Mouse (Mus musculus): ENCODE measurements around the gene Hoxa6. TPM values are rescaled to one million over a fixed set of nuclear protein-coding genes. Genes with fewer than 3 reads are reported as not detected.

Hoxa6 gene
- polyA plus RNA-seq, 1 experiment from 2014 or later: not detected

GRCm38 (mm10) chr6:52235866-52236265, 27.3 kb upstream of the Hoxa6 start:
- no peaks in the 10 kb centered on the region for H3K4me1 ChIP-seq (ENCODE audit: control insufficient read depth, insufficient read depth, low read length)
- H3K27me3 ChIP-seq (ENCODE audit: control insufficient read depth, insufficient read depth, low read length): peaks cover 97% of the 10 kb centered on the region
- no peak for DNase-seq
- no peaks in the 10 kb centered on the region for H3K9me3 ChIP-seq (ENCODE audit: control insufficient read depth, low read length)
- ATAC-seq (ENCODE audit: low FRiP score, low TSS enrichment): no peak
- H3K36me3 ChIP-seq (ENCODE audit: control insufficient read depth, insufficient read depth, low read length): no peaks in the 10 kb centered on the region
- no peak overlapping the region for H3K9ac ChIP-seq (replicated peaks; ENCODE audit: low read length)
- WGBS: 18% methylated on average over 6 of the region's 6 CpGs
- no peak overlapping the region for H3K4me3 ChIP-seq (replicated peaks; ENCODE audit: low read depth, low read length)
- no peak overlapping the region for H3K27ac ChIP-seq (replicated peaks; ENCODE audit: low read depth, low read length)
- no peak overlapping the region for H3K4me2 ChIP-seq (ENCODE audit: low read length)

GRCm38 (mm10) chr6:52235267-52235666, 26.7 kb upstream of the Hoxa6 start:
- Histone ChIP-seq H3K27me3 (ENCODE audit: control insufficient read depth, insufficient read depth, low read length) (peaks cover 97% of the 10 kb centered on the region), H3K4me2 (ENCODE audit: low read length) (no peak overlapping the region), H3K9me3 (ENCODE audit: control insufficient read depth, low read length) (no peaks in the 10 kb centered on the region), H3K36me3 (ENCODE audit: control insufficient read depth, insufficient read depth, low read length) (no peaks in the 10 kb centered on the region), H3K4me3 (replicated peaks; ENCODE audit: low read depth, low read length) (no peak overlapping the region), H3K27ac (replicated peaks; ENCODE audit: low read depth, low read length) (no peak overlapping the region), H3K4me1 (ENCODE audit: control insufficient read depth, insufficient read depth, low read length) (no peaks in the 10 kb centered on the region), H3K9ac (replicated peaks; ENCODE audit: low read length) (no peak overlapping the region)
- DNase-seq (no peak), ATAC-seq (ENCODE audit: low FRiP score, low TSS enrichment) (no peak)
- 30% methylated on average over 9 of the region's 9 CpGs for WGBS

GRCm38 (mm10) chr6:52234428-52235140, 26.1 kb upstream of the Hoxa6 start:
- H3K27ac ChIP-seq (replicated peaks; ENCODE audit: low read depth, low read length): no peak overlapping the region
- H3K4me2 ChIP-seq (ENCODE audit: low read length): no peak overlapping the region
- H3K4me1 ChIP-seq (ENCODE audit: control insufficient read depth, insufficient read depth, low read length): no peaks in the 10 kb centered on the region
- ATAC-seq (ENCODE audit: low FRiP score, low TSS enrichment) (no peak), DNase-seq (no peak)
- peaks cover 97% of the 10 kb centered on the region for H3K27me3 ChIP-seq (ENCODE audit: control insufficient read depth, insufficient read depth, low read length)
- no peaks in the 10 kb centered on the region for H3K36me3 ChIP-seq (ENCODE audit: control insufficient read depth, insufficient read depth, low read length)
- no peak overlapping the region for H3K9ac ChIP-seq (replicated peaks; ENCODE audit: low read length)
- 2% methylated on average over 67 of the region's 68 CpGs for WGBS
- no peaks in the 10 kb centered on the region for H3K9me3 ChIP-seq (ENCODE audit: control insufficient read depth, low read length)
- no peak overlapping the region for H3K4me3 ChIP-seq (replicated peaks; ENCODE audit: low read depth, low read length)

GRCm38 (mm10) chr6:52233546-52234427, 25.3 kb upstream of the Hoxa6 start:
- Histone ChIP-seq H3K4me2 (ENCODE audit: low read length) (no peak overlapping the region), H3K27me3 (ENCODE audit: control insufficient read depth, insufficient read depth, low read length) (peaks cover 98% of the 10 kb centered on the region), H3K9me3 (ENCODE audit: control insufficient read depth, low read length) (no peaks in the 10 kb centered on the region), H3K27ac (replicated peaks; ENCODE audit: low read depth, low read length) (no peak overlapping the region), H3K9ac (replicated peaks; ENCODE audit: low read length) (no peak overlapping the region), H3K4me3 (replicated peaks; ENCODE audit: low read depth, low read length) (no peak overlapping the region), H3K36me3 (ENCODE audit: control insufficient read depth, insufficient read depth, low read length) (no peaks in the 10 kb centered on the region), H3K4me1 (ENCODE audit: control insufficient read depth, insufficient read depth, low read length) (no peaks in the 10 kb centered on the region)
- no peak for ATAC-seq (ENCODE audit: low FRiP score, low TSS enrichment)
- no peak for DNase-seq
- WGBS: under 1% methylated on average over 70 of the region's 70 CpGs

- WGBS: 2% methylated on average over 23 of the region's 23 CpGs
- no peak for DNase-seq
Measured at GRCm38 (mm10) chr6:52232984-52233545, 24.5 kb upstream of the Hoxa6 start.

GRCm38 (mm10) chr6:52232568-52232965, 24.0 kb upstream of the Hoxa6 start:
- Histone ChIP-seq H3K27me3 (ENCODE audit: control insufficient read depth, insufficient read depth, low read length) (peaks cover 96% of the 10 kb centered on the region), H3K4me2 (ENCODE audit: low read length) (no peak overlapping the region), H3K27ac (replicated peaks; ENCODE audit: low read depth, low read length) (no peak overlapping the region), H3K4me3 (replicated peaks; ENCODE audit: low read depth, low read length) (no peak overlapping the region), H3K9me3 (ENCODE audit: control insufficient read depth, low read length) (no peaks in the 10 kb centered on the region), H3K9ac (replicated peaks; ENCODE audit: low read length) (no peak overlapping the region), H3K4me1 (ENCODE audit: control insufficient read depth, insufficient read depth, low read length) (no peaks in the 10 kb centered on the region), H3K36me3 (ENCODE audit: control insufficient read depth, insufficient read depth, low read length) (no peaks in the 10 kb centered on the region)
- no peak for DNase-seq
- WGBS: 1% methylated on average over 18 of the region's 18 CpGs
- ATAC-seq (ENCODE audit: low FRiP score, low TSS enrichment): no peak

More at GRCm38 (mm10) chr6:52232984-52233545, 24.5 kb upstream of the Hoxa6 start:
- Histone ChIP-seq H3K36me3 (ENCODE audit: control insufficient read depth, insufficient read depth, low read length) (no peaks in the 10 kb centered on the region), H3K27ac (replicated peaks; ENCODE audit: low read depth, low read length) (no peak overlapping the region), H3K9ac (replicated peaks; ENCODE audit: low read length) (no peak overlapping the region), H3K4me2 (ENCODE audit: low read length) (no peak overlapping the region), H3K9me3 (ENCODE audit: control insufficient read depth, low read length) (no peaks in the 10 kb centered on the region), H3K4me1 (ENCODE audit: control insufficient read depth, insufficient read depth, low read length) (no peaks in the 10 kb centered on the region), H3K4me3 (replicated peaks; ENCODE audit: low read depth, low read length) (no peak overlapping the region), H3K27me3 (ENCODE audit: control insufficient read depth, insufficient read depth, low read length) (peaks cover 96% of the 10 kb centered on the region)
- ATAC-seq (ENCODE audit: low FRiP score, low TSS enrichment): no peak

GRCm38 (mm10) chr6:52231885-52232567, 23.5 kb upstream of the Hoxa6 start:
- peaks cover 96% of the 10 kb centered on the region for H3K27me3 ChIP-seq (ENCODE audit: control insufficient read depth, insufficient read depth, low read length)
- H3K9me3 ChIP-seq (ENCODE audit: control insufficient read depth, low read length): no peaks in the 10 kb centered on the region
- H3K4me1 ChIP-seq (ENCODE audit: control insufficient read depth, insufficient read depth, low read length): no peaks in the 10 kb centered on the region
- H3K27ac ChIP-seq (replicated peaks; ENCODE audit: low read depth, low read length): no peak overlapping the region
- no peak overlapping the region for H3K4me2 ChIP-seq (ENCODE audit: low read length)
- no peak for ATAC-seq (ENCODE audit: low FRiP score, low TSS enrichment)
- no peak for DNase-seq
- no peak overlapping the region for H3K9ac ChIP-seq (replicated peaks; ENCODE audit: low read length)
- no peaks in the 10 kb centered on the region for H3K36me3 ChIP-seq (ENCODE audit: control insufficient read depth, insufficient read depth, low read length)
- WGBS: 2% methylated on average over 18 of the region's 18 CpGs
- H3K4me3 ChIP-seq (replicated peaks; ENCODE audit: low read depth, low read length): no peak overlapping the region

- Histone ChIP-seq H3K4me1 (ENCODE audit: control insufficient read depth, insufficient read depth, low read length) (no peaks in the 10 kb centered on the region), H3K27me3 (ENCODE audit: control insufficient read depth, insufficient read depth, low read length) (peaks cover 96% of the 10 kb centered on the region), H3K9ac (replicated peaks; ENCODE audit: low read length) (no peak within 1 kb of the TSS), H3K36me3 (ENCODE audit: control insufficient read depth, insufficient read depth, low read length) (no peaks in the 10 kb centered on the region), H3K27ac (replicated peaks; ENCODE audit: low read depth, low read length) (no peak within 1 kb of the TSS), H3K4me2 (ENCODE audit: low read length) (no peak within 1 kb of the TSS), H3K9me3 (ENCODE audit: control insufficient read depth, low read length) (no peaks in the 10 kb centered on the region), H3K4me3 (replicated peaks; ENCODE audit: low read depth, low read length) (no peak within 1 kb of the TSS)
- under 1% methylated on average over 29 of the region's 36 CpGs for WGBS
- DNase-seq: no peak
- ATAC-seq (ENCODE audit: low FRiP score, low TSS enrichment): no peak
Measured at GRCm38 (mm10) chr6:52230516-52231165, 22.1 kb upstream of the Hoxa6 start, which contains the start of gene Hoxa9. TSS of gene Hoxa9 (minus strand) at chr6:52231089.

All from midbrain, embryonic 14.5 days (tissue).